Mouse (Mus musculus) megakaryocyte-erythroid progenitor cell, adult 5-6 weeks (primary cell): ENCODE data around the gene Hipk2. TPM values are rescaled to one million over a fixed set of nuclear protein-coding genes. Genes with fewer than 3 reads are reported as not detected.
A peak's percentile ranks its signal among the peaks of the same experiment; 100 is the strongest.

Experiments used
- ATAC-seq: replicated peaks from 2 replicates; pipeline ENCODE4 v1.8.0; 2016; ENCODE audit warnings: mild to moderate bottlenecking, inconsistent platforms; ENCODE audit not compliant: severe bottlenecking, poor library complexity, low FRiP score, low TSS enrichment
- total RNA-seq, 2 experiments: library from RNA; stranded (forward) in 1 of 2; stranded (reverse) in 1 of 2; fragments of 200-1000, 215-1000 nt in 1 of 2; fragments of >200 nt in 1 of 2; fragmentation: Nextera tagmentation in 1 of 2; gene quantifications; 2 replicates each; pipeline ENCODE4 v1.2.3; 2014 to 2017

The Hipk2 gene
- total RNA-seq, 2 experiments from 2014 or later, result 9.2 to 24.3 TPM

DNA sequence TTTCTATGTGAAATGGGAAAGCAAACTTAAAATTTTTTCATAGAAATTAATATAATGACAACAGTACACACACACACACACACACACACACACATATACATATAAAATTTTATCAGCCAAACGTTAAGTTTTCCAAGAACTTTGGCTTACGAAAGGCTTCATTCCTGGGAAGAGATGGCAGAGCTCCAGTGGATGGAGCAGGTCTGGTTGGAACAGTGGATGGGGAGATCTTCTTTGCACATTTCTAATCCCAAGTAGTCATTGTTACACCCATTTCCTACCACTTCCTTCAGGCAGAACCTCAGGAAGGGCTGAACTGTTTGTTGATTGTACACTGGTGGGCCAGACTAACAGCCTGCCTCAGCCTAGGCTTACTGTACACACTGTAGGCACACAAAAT lies 106.3 kb downstream of the Hipk2 start:
- no peak for ATAC-seq

- peak; percentile 59; the same call in 1 of the 2 replicates for ATAC-seq
Observed at GRCm38 (mm10) chr6:38762588-38763265, 113.2 kb downstream of the Hipk2 start.

DNA sequence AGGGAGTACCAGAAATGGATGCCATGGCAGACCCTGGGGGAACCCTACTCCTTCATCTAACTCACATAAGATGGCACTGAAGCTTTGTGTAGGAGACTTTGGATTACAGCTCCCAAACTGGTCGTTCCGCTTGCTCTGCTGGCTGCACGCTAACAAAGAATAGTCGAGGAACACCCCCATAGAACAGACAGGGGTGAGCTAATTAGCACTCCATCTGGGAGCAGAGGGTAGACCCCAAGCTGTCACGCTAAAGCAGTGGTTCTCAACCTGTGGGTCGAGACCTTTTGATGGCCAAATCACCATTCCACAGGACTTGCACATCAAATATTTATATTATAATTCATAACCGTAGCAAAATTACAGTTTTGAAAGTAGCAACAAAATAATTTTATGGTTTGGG lies 114.0 kb downstream of the Hipk2 start:
- ATAC-seq, result no peak

DNA sequence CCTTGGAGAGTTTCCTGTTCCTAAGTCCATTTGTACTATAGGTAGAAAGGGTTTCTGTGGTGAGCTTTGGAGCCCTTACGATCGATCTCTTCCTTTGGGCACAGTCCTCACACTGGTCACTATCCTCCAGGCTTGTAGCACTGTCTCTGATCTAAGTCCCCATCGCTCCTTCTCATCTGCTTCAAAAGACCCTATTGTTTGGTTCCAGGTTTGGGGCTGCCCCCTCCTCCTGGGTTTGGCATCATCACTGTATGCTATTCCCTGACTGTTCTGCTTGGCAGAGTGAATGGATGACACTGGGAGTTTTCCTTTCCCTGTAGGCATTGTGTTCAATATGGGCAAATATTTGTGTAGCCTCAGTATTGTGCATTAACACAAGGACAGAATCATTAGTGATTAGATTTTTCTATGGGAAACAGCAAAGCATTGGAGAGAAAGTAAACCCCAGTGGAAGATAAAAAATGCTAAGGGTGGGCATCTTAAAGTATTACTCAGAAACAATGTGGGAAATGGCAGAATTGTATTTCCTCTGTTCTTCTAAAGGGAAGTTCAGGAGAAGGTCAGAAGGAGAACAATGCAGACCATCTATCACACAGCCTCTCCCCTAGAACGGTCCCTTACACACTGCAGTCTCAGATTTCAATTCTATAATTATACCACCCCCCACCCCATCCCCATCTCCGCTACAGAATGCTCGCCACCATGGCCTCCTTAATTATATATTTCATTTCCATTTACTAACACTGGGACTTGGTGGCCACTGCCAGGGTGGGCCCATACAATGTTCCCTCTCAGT lies 114.9 kb downstream of the Hipk2 start:
- no peak for ATAC-seq

DNA sequence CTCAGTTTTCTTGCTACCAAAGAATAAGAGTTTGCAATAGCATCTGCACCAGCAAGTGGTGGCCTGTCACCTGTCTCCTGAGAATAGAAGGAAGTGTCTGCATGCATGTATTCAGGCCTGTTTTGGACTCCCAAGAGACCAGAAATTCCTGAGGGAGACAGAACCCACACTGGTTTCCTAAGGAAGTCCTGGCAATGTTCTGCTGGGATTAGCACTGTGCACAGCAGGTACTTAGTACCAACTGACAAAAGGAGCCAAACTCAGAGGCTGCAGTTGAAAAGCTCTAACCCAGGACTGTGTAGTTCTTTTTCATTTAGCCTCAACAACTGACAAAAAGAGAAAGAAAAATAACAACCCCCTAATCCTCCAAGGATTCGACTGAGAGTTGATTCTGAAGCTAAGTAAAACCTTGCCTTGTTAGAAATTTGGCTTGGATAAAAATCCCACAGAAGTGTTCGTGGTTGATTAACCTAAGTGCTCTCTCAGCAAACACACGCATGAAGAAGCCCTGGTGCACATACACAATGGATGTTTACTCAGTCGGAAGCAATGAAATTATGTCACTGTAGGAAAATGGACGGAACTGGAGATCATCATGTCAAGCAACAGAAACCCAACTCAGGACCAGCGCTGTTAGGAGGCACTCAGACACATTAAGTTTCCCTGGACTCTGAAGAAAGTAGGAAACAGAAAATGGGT lies 115.9 kb downstream of the Hipk2 start:
- ATAC-seq, result no peak

GRCm38 (mm10) chr6:38759186-38759585 lies 116.8 kb downstream of the Hipk2 start:
- no peak for ATAC-seq

DNA sequence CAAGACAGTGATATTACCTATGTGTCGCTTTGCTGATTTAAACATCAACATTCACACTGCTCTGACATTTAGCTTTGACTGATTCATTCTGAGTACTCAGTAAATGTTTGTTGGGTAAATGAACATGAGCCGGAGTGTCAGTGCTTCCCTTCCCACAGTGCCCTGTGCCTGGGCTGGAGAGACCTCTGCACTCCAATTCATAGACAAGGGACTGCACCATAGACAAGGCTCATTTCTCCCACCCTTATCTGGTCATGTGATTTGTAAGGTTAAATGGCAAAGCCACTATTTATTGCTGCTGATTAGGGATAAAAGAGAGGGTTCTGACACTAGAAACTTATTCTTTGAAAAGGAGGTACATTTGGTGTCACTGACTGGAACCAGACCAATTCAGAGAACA lies 118.4 kb downstream of the Hipk2 start:
- no peak for ATAC-seq

DNA sequence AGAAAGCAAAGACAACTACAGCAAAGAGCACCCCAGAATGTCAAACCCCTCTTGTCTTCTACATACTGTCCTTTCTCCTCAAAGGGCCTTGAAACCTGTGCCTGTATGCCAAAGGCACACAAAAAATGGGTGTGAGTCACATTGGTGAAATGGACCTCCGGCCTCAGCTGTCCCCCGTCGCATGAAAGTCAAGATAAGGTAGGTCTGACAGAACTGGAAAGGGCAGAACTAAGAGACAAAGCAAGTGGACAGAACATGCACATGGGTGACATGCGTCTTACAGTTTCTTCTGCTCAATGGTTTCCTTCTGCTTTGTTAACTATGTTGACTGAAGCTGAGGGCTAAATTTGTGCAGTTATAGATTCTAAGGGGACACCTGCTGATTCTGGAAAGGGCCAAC lies 119.0 kb downstream of the Hipk2 start:
- no peak for ATAC-seq

DNA sequence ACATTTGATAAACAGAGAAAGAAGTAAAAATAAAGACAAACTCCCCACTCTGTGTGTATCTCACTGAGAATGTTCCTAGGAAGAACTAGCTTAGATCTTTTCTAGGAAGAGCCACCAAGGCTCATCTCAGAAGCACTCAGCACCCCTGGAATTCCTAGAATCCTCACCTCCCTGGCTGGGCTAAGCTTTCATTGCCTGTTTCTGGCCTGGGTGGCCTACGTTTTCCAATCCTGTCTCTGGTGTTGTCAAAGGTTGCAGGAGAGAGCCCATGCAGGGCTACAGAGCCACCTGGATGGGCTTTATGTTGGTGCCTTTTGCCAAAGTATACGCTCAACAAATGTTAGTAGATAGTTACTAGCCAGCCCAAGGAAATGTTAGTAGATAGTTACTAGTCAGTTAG lies 120.0 kb downstream of the Hipk2 start:
- ATAC-seq, result no peak

DNA sequence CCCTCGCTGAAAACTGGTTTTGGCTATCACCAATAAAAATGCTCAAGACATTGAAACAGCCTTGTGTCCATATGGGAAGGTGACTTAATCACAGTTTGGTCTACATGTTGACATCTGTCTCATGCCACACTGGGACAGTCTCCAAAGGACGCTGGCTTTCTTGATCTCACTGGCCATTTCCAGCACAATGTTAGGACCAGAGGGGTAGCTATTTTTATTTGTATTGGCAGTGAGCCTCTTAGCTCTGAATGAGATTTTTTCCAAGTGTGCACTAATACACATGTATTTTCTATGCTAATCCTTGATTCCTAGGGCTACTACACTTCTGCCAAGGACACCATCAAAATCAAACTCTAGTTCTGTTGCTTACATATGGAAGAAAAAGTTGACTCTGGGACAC lies 120.8 kb downstream of the Hipk2 start:
- no peak for ATAC-seq

GRCm38 (mm10) chr6:38753729-38754128 lies 122.2 kb downstream of the Hipk2 start:
- ATAC-seq, result no peak

- ATAC-seq, result no peak
Observed at GRCm38 (mm10) chr6:38753025-38753424, 122.9 kb downstream of the Hipk2 start.

- no peak for ATAC-seq
Observed at GRCm38 (mm10) chr6:38752495-38752894, 123.5 kb downstream of the Hipk2 start.

- no peak for ATAC-seq
Observed at GRCm38 (mm10) chr6:38748037-38748436, 127.9 kb downstream of the Hipk2 start.

DNA sequence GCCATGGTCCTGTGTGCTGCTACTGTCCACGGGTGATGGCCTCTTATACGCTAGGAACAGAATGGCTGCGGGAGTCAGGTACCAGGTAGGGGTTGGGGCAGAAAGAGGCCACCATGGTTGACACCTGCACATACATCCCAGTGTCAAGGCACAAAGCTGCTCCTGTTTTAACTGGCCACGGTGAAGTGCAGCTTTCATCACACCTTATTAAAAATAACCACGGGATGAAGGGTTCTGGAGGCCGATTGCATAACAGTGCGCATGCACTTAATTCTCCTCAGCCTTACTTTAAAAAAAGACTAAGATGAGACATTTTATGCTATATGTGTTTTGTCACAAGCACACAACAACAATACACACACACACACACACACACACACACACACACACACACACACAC lies 132.6 kb downstream of the Hipk2 start:
- no peak for ATAC-seq

DNA sequence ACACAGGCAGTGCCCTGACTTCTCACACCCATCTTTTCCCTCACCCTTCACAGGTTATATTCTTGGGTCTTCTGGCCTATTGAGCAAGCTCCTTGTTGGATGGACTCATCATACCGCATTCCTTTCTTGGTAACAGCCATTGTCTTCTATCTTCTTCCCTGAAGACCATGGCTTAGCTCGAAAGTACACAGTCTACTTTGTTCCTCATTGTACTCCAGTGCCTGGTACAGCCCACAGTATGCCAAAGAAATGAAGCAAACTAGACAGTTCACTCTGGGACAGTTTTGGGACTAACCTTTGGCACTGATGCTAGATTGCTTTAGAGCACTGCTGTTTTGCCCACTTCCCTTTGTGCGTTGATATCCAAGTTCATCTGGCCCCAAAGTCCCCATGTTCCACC lies 133.5 kb downstream of the Hipk2 start:
- no peak for ATAC-seq

- ATAC-seq, result no peak
Observed at GRCm38 (mm10) chr6:38741024-38741423, 134.9 kb downstream of the Hipk2 start.

- ATAC-seq, result no peak
Observed at GRCm38 (mm10) chr6:38739266-38739665, 136.7 kb downstream of the Hipk2 start.

DNA sequence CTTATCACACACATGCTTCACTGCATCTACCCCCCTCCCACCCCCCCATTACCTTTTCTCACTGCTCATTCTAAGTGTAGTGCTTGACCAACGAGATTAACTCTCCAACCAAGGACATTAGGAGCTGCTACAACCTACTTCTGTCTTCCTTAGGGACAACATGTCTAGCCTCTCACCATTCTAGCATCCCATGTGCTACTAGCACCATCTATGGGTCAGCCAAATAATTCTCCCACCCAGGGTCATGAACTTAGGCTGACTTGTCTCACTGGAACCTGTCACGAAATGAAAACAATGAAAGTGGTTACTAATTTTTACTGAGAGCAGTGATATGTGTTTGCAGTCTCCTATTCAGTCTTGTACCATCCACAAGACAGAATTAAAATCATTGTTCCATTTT lies 138.2 kb downstream of the Hipk2 start:
- ATAC-seq, result no peak

- peak; percentile 86 for ATAC-seq
Observed at GRCm38 (mm10) chr6:38736240-38736639, 139.7 kb downstream of the Hipk2 start.

DNA sequence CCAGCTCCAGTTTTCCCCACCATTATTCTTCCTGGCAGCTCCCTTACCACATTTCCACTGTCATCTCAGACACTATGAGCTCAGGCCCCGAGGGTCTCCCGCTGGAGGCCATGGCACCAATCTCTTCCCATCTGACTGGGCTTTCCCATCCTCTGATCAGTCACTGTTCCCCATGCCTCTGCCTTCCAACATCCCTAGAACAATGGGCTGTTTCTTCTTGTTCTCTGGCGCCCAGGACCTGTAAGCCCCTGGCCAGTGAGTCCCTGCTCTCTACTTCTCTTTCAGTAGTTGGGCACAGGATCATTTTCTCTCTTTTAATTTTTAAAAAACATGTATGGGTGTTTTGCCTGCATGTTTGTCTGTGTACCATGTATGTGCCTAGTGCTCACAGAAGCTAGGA lies 143.3 kb downstream of the Hipk2 start:
- ATAC-seq, result no peak
